Mouse (Mus musculus) thymus, adult 2 months (tissue): ENCODE results near the gene Spint5. TPM values are rescaled to one million over a fixed set of nuclear protein-coding genes. Genes with fewer than 3 reads are reported as not detected.

Experiments
- DNase-seq: peaks from one replicate; pipeline ENCODE4 v3.0.0; 2021
- H3K27ac ChIP-seq: fragments of 200-500 bp; 2 replicates; pipeline ENCODE4 v1.5.1; 2012; ENCODE audit warnings: low read length, control low read depth; ENCODE audit not compliant: control insufficient read depth, insufficient read depth
- H3K27me3 ChIP-seq: fragments of 200-500 bp; 2 replicates; pipeline ENCODE4 v1.6.1; 2012; ENCODE audit warnings: mild to moderate bottlenecking, low read length, moderate library complexity, mixed read lengths; ENCODE audit not compliant: control insufficient read depth, insufficient read depth
- H3K36me3 ChIP-seq: fragments of 200-500 bp; 2 replicates; pipeline ENCODE4 v1.6.1; 2012; ENCODE audit warnings: mild to moderate bottlenecking, low read length, moderate library complexity; ENCODE audit not compliant: control insufficient read depth, insufficient read depth
- H3K4me1 ChIP-seq: fragments of 200-500 bp; replicated peaks from 2 replicates; pipeline ENCODE4 v1.6.1; 2012; ENCODE audit warnings: low read length; ENCODE audit not compliant: control insufficient read depth, insufficient read depth
- H3K4me3 ChIP-seq: fragments of 200-500 bp; 2 replicates; pipeline ENCODE4 v1.5.1; 2012; ENCODE audit warnings: mild to moderate bottlenecking, low read length, control low read depth, moderate library complexity; ENCODE audit not compliant: control insufficient read depth, insufficient read depth
- CTCF ChIP-seq: fragments of 200-500 bp; IDR thresholded peaks from 2 replicates; pipeline ENCODE4 v1.5.1; 2012; ENCODE audit warnings: mild to moderate bottlenecking, control low read depth, low read length, moderate library complexity, borderline replicate concordance; ENCODE audit not compliant: control insufficient read depth, poor library complexity, insufficient read depth; ENCODE audit errors: extremely low read depth
- POLR2A ChIP-seq: fragments of 200-500 bp; IDR thresholded peaks from 2 replicates; pipeline ENCODE4 v1.6.1; 2012; ENCODE audit warnings: mild to moderate bottlenecking, low read length, control low read depth, moderate library complexity; ENCODE audit not compliant: control insufficient read depth, poor library complexity, insufficient read depth; ENCODE audit errors: extremely low read depth
- WGBS: fragments of 180-500 bp; shearing (Covaris S2); methylation state at CpG from one replicate; pipeline ENCODE4 v1.1.7; 2018; 5-methylcytosine and 5-hydroxymethylcytosine counted together
- polyA plus RNA-seq: library from polyadenylated mRNA; depleted of rRNA; stranded (reverse); fragments of >200 nt; gene quantifications from 2 replicates; pipeline ENCODE4 v1.2.3, GENCODE M21; 2012

Spint5 gene
- polyA plus RNA-seq, 1 experiment = not detected

- TF ChIP-seq POLR2A = no peak
- no peak for TF ChIP-seq CTCF
- no peaks in the 10 kb centered on the region for H3K4me1 ChIP-seq
- H3K27me3 ChIP-seq = no peaks in the 10 kb centered on the region
- no peak overlapping the region for H3K27ac ChIP-seq
- H3K36me3 ChIP-seq = no peaks in the 10 kb centered on the region
- DNase-seq = no peak
- H3K4me3 ChIP-seq = no peak overlapping the region
- WGBS = 93% methylated on average over 2 of the region's 2 CpGs
These were observed 18.2 kb downstream of the Spint5 start for GRCm38 (mm10) chr2:164733259-164733658.

- Histone ChIP-seq H3K36me3 (no peaks in the 10 kb centered on the region), H3K27me3 (no peaks in the 10 kb centered on the region), H3K27ac (no peak overlapping the region), H3K4me1 (no peaks in the 10 kb centered on the region), H3K4me3 (no peak overlapping the region)
- WGBS = 95% methylated on average over 5 of the region's 5 CpGs
- DNase-seq = no peak
- TF ChIP-seq POLR2A = no peak
- no peak for TF ChIP-seq CTCF
These were observed 19.7 kb downstream of the Spint5 start for GRCm38 (mm10) chr2:164734839-164735238.

- no peak overlapping the region for H3K4me3 ChIP-seq
- H3K4me1 ChIP-seq = no peaks in the 10 kb centered on the region
- TF ChIP-seq CTCF (no peak), POLR2A (no peak)
- WGBS = 89% methylated on average over 5 of the region's 5 CpGs
- DNase-seq = no peak
- no peaks in the 10 kb centered on the region for H3K27me3 ChIP-seq
- no peak overlapping the region for H3K27ac ChIP-seq
- H3K36me3 ChIP-seq = no peaks in the 10 kb centered on the region
These were observed 20.3 kb downstream of the Spint5 start for GRCm38 (mm10) chr2:164735446-164735845.

GRCm38 (mm10) chr2:164737377-164738090 is 22.4 kb downstream of the Spint5 start:
- TF ChIP-seq POLR2A (no peak), CTCF (no peak)
- Histone ChIP-seq H3K27ac (no peak overlapping the region), H3K27me3 (no peaks in the 10 kb centered on the region), H3K36me3 (no peaks in the 10 kb centered on the region), H3K4me3 (no peak overlapping the region), H3K4me1 (no peaks in the 10 kb centered on the region)
- DNase-seq = no peak
- WGBS = 87% methylated on average over 3 of the region's 3 CpGs

- 63% methylated on average over 7 of the region's 7 CpGs for WGBS
- Histone ChIP-seq H3K36me3 (no peaks in the 10 kb centered on the region), H3K27me3 (no peaks in the 10 kb centered on the region), H3K27ac (no peak overlapping the region), H3K4me1 (peaks cover 1% of the 10 kb centered on the region), H3K4me3 (no peak overlapping the region)
- no peak for DNase-seq
- TF ChIP-seq CTCF = no peak
- TF ChIP-seq POLR2A = no peak
These were observed 24.8 kb downstream of the Spint5 start for GRCm38 (mm10) chr2:164739876-164740275.

GRCm38 (mm10) chr2:164744987-164745386 is 29.9 kb downstream of the Spint5 start:
- no peak for TF ChIP-seq CTCF
- no peak for TF ChIP-seq POLR2A
- Histone ChIP-seq H3K4me3 (no peak overlapping the region), H3K36me3 (peaks cover 3% of the 10 kb centered on the region; the same call in 1 of the 2 replicates), H3K4me1 (peaks cover 10% of the 10 kb centered on the region), H3K27me3 (no peaks in the 10 kb centered on the region), H3K27ac (no peak overlapping the region)
- WGBS = 22% methylated on average over 13 of the region's 13 CpGs
- no peak for DNase-seq

- under 1% methylated on average over 70 of the region's 70 CpGs for WGBS
- peak; percentile 63; the same call in 1 of the 2 replicates for TF ChIP-seq POLR2A
- 0 out of 2 replicates have a peak, but pooled peaks have one; percentile 25 for TF ChIP-seq CTCF
- Histone ChIP-seq H3K36me3 (peaks cover 10% of the 10 kb centered on the region), H3K27me3 (no peaks in the 10 kb centered on the region), H3K27ac (no peak within 1 kb of the TSS), H3K4me1 (peaks cover 10% of the 10 kb centered on the region), H3K4me3 (peak within 1 kb of the TSS; percentile 88)
- peak; percentile 96 for DNase-seq
These were observed 30.9 kb downstream of the Spint5 start, which contains the start of the genes Wfdc3 and Dnttip1 for GRCm38 (mm10) chr2:164745843-164746479. Gene Wfdc3, minus strand, starts transcription at chr2:164745931. Gene Dnttip1, plus strand, starts transcription at chr2:164745983.
